Mouse (Mus musculus) heart, postnatal 10 days (tissue): ENCODE measurements around the gene Zfp664. TPM values are rescaled to one million over a fixed set of nuclear protein-coding genes. Genes with fewer than 3 reads are reported as not detected.

Source experiments
- DNase-seq, 2 experiments: peaks; one replicate each; pipeline ENCODE4 v3.0.0; 2021
- intact Hi-C: fragments of 180-260 bp; cut with DNase I; formaldehyde crosslinking; loops from one replicate; pipeline ENCODE4 v1.15.1; 2025
- total RNA-seq, 2 experiments: library from RNA; stranded (reverse); gene quantifications; 2 replicates each; pipeline ENCODE4 v1.2.3; 2021

Zfp664 gene
- total RNA-seq = 10 to 100 TPM; 57.6 to 58.7 TPM

GRCm38 (mm10) chr5:124862013-124862866 is at the start of gene Zfp664, which contains the start of gene Ccdc92:
Gene Zfp664 (plus strand): TSS chr5:124862691.
Gene Ccdc92 (minus strand): TSS chr5:124862424.
- intact Hi-C loops = no loop called here
- peak; percentile 97 for DNase-seq

- DNase-seq = no peak
- intact Hi-C loops = no loop called here
These were observed 47.7 kb upstream of the Zfp664 start for GRCm38 (mm10) chr5:124814797-124815196.

- DNase-seq = no peak
- intact Hi-C loops = no loop called here
These were observed 45.4 kb upstream of the Zfp664 start for GRCm38 (mm10) chr5:124817050-124817449.

- intact Hi-C loops = no loop called here
These were observed 40.2 kb upstream of the Zfp664 start for GRCm38 (mm10) chr5:124822128-124822894.

GRCm38 (mm10) chr5:124830331-124830730 is 32.2 kb upstream of the Zfp664 start:
- DNase-seq = no peak
- intact Hi-C loops = no loop called here

More at GRCm38 (mm10) chr5:124822128-124822894, 40.2 kb upstream of the Zfp664 start:
- no peak for DNase-seq

- no peak for DNase-seq
- intact Hi-C loops = no loop called here
These were observed 27.3 kb upstream of the Zfp664 start for GRCm38 (mm10) chr5:124835218-124835617.

GRCm38 (mm10) chr5:124836075-124836474 is 26.4 kb upstream of the Zfp664 start:
- intact Hi-C loops = no loop called here
- DNase-seq = no peak

GRCm38 (mm10) chr5:124836621-124837020 is 25.9 kb upstream of the Zfp664 start:
- intact Hi-C loops = no loop called here
- DNase-seq = no peak

GRCm38 (mm10) chr5:124840202-124840601 is 22.3 kb upstream of the Zfp664 start:
- DNase-seq = peak; percentile 14 to 41
- intact Hi-C loops = no loop called here

- intact Hi-C loops = no loop called here
- no peak for DNase-seq
These were observed 21.8 kb upstream of the Zfp664 start for GRCm38 (mm10) chr5:124840669-124841068.

GRCm38 (mm10) chr5:124843386-124843785 is 19.1 kb upstream of the Zfp664 start:
- intact Hi-C loops = no loop called here
- DNase-seq = peak; percentile 33 to 40

GRCm38 (mm10) chr5:124844929-124845328 is 17.6 kb upstream of the Zfp664 start:
- intact Hi-C loops = no loop called here

GRCm38 (mm10) chr5:124847014-124847413 is 15.5 kb upstream of the Zfp664 start:
- DNase-seq = no peak
- intact Hi-C loops = no loop called here

More at GRCm38 (mm10) chr5:124844929-124845328, 17.6 kb upstream of the Zfp664 start:
- DNase-seq = no peak

GRCm38 (mm10) chr5:124848994-124849393 is 13.5 kb upstream of the Zfp664 start:
- intact Hi-C loops = no loop called here
- no peak for DNase-seq

- DNase-seq = no peak
- intact Hi-C loops = no loop called here
These were observed 10.9 kb upstream of the Zfp664 start for GRCm38 (mm10) chr5:124851572-124851971.

- no peak for DNase-seq
- intact Hi-C loops = no loop called here
These were observed 10.2 kb upstream of the Zfp664 start for GRCm38 (mm10) chr5:124852294-124852693.

- peak in 1 of 2 experiments; percentile 16 for DNase-seq
- intact Hi-C loops = no loop called here
These were observed 9.4 kb upstream of the Zfp664 start for GRCm38 (mm10) chr5:124853079-124853478.

- DNase-seq = no peak
- intact Hi-C loops = no loop called here
These were observed 8.3 kb upstream of the Zfp664 start for GRCm38 (mm10) chr5:124854202-124854601.

- no peak for DNase-seq
- intact Hi-C loops = no loop called here
These were observed 2.5 kb upstream of the Zfp664 start for GRCm38 (mm10) chr5:124860013-124860412.

- intact Hi-C loops = no loop called here
- DNase-seq = no peak
These were observed 1.0 kb upstream of the Zfp664 start for GRCm38 (mm10) chr5:124861463-124861862.
